Mouse (Mus musculus) heart, embryonic 15.5 days (tissue): ENCODE results near the gene Galnt10. TPM values are rescaled to one million over a fixed set of nuclear protein-coding genes. Genes with fewer than 3 reads are reported as not detected.

Experiments
- ATAC-seq: fragments of 200-750 bp; cut with Nextera tagmentation; replicated peaks from 2 replicates; pipeline ENCODE4 v1.8.0; 2017; ENCODE audit warnings: low read depth, moderate TSS enrichment; ENCODE audit not compliant: insufficient number of reproducible peaks, insufficient read depth, low FRiP score
- H3K27ac ChIP-seq: fragments of 300-500 bp; sonication (generic); 2 replicates; pipeline ENCODE4 v1.5.1; 2015; ENCODE audit warnings: mild to moderate bottlenecking, inconsistent platforms
- H3K27me3 ChIP-seq: fragments of 300-500 bp; sonication (generic); 2 replicates; pipeline ENCODE4 v1.6.1; 2015; ENCODE audit warnings: inconsistent platforms
- H3K36me3 ChIP-seq: fragments of 300-500 bp; sonication (generic); 2 replicates; pipeline ENCODE4 v1.6.1; 2015; ENCODE audit warnings: mild to moderate bottlenecking, inconsistent platforms
- H3K4me1 ChIP-seq: fragments of 300-500 bp; sonication (generic); replicated peaks from 2 replicates; pipeline ENCODE4 v1.6.1; 2015; ENCODE audit warnings: inconsistent platforms
- H3K4me2 ChIP-seq: fragments of 300-500 bp; sonication (generic); 2 replicates; pipeline ENCODE4 v1.6.1; 2015; ENCODE audit warnings: inconsistent platforms, mild to moderate bottlenecking, moderate library complexity
- H3K4me3 ChIP-seq: fragments of 300-500 bp; sonication (generic); 2 replicates; pipeline ENCODE4 v1.5.1; 2015; ENCODE audit warnings: mild to moderate bottlenecking, inconsistent platforms
- H3K9ac ChIP-seq: fragments of 300-500 bp; sonication (generic); 2 replicates; pipeline ENCODE4 v1.6.1; 2015; ENCODE audit warnings: mild to moderate bottlenecking, inconsistent platforms
- H3K9me3 ChIP-seq: fragments of 300-500 bp; sonication (generic); replicated peaks from 2 replicates; pipeline ENCODE4 v1.6.1; 2016; ENCODE audit warnings: inconsistent platforms
- WGBS: fragments of 180-500 bp; shearing (Covaris S2); methylation state at CpG from one replicate; pipeline ENCODE4 v1.1.7; 2015; ENCODE audit warnings: mixed read lengths; 5-methylcytosine and 5-hydroxymethylcytosine counted together
- polyA plus RNA-seq: library from polyadenylated mRNA; unstranded; fragments of >200 nt; fragmentation: Nextera tagmentation; extraction: Ambion mirVana; gene quantifications from 2 replicates; pipeline ENCODE4 v1.2.1, GENCODE M21; 2015

The Galnt10 gene
- polyA plus RNA-seq, 1 experiment from 2014 or later = 8.9 TPM

GRCm38 (mm10) chr11:57652206-57652922 lies 7.1 kb downstream of the Galnt10 start:
- Histone ChIP-seq H3K4me2 (no peak overlapping the region), H3K4me1 (peaks cover 47% of the 10 kb centered on the region), H3K4me3 (no peak overlapping the region), H3K9ac (no peak overlapping the region), H3K27me3 (no peaks in the 10 kb centered on the region), H3K9me3 (no peaks in the 10 kb centered on the region), H3K36me3 (no peaks in the 10 kb centered on the region), H3K27ac (no peak overlapping the region)
- ATAC-seq = no peak
- 87% methylated on average over 23 of the region's 23 CpGs for WGBS

- Histone ChIP-seq H3K9me3 (no peaks in the 10 kb centered on the region), H3K27ac (no peak overlapping the region), H3K27me3 (no peaks in the 10 kb centered on the region), H3K36me3 (no peaks in the 10 kb centered on the region), H3K9ac (no peak overlapping the region), H3K4me2 (no peak overlapping the region), H3K4me1 (peaks cover 50% of the 10 kb centered on the region), H3K4me3 (no peak overlapping the region)
- ATAC-seq = no peak
- WGBS = 84% methylated on average over 14 of the region's 14 CpGs
Observed at GRCm38 (mm10) chr11:57652923-57653660, 7.8 kb downstream of the Galnt10 start.

GRCm38 (mm10) chr11:57653796-57654195 lies 8.6 kb downstream of the Galnt10 start:
- Histone ChIP-seq H3K27me3 (no peaks in the 10 kb centered on the region), H3K4me1 (peaks cover 50% of the 10 kb centered on the region), H3K27ac (no peak overlapping the region), H3K4me2 (no peak overlapping the region), H3K4me3 (no peak overlapping the region), H3K9me3 (no peaks in the 10 kb centered on the region), H3K36me3 (no peaks in the 10 kb centered on the region), H3K9ac (no peak overlapping the region)
- WGBS = 87% methylated on average over 5 of the region's 5 CpGs
- ATAC-seq = no peak

GRCm38 (mm10) chr11:57654386-57654785 lies 9.1 kb downstream of the Galnt10 start:
- Histone ChIP-seq H3K4me2 (no peak overlapping the region), H3K4me1 (peaks cover 50% of the 10 kb centered on the region), H3K9ac (no peak overlapping the region), H3K4me3 (no peak overlapping the region), H3K27ac (no peak overlapping the region), H3K36me3 (no peaks in the 10 kb centered on the region), H3K9me3 (no peaks in the 10 kb centered on the region), H3K27me3 (no peaks in the 10 kb centered on the region)
- no peak for ATAC-seq
- 37% methylated on average over 4 of the region's 4 CpGs for WGBS

- Histone ChIP-seq H3K27ac (no peak overlapping the region), H3K4me3 (no peak overlapping the region), H3K4me1 (peaks cover 50% of the 10 kb centered on the region), H3K9me3 (no peaks in the 10 kb centered on the region), H3K36me3 (no peaks in the 10 kb centered on the region), H3K9ac (no peak overlapping the region), H3K27me3 (no peaks in the 10 kb centered on the region), H3K4me2 (no peak overlapping the region)
- 62% methylated on average over 5 of the region's 5 CpGs for WGBS
- ATAC-seq = no peak; the same call in 1 of the 2 replicates
Observed at GRCm38 (mm10) chr11:57654977-57655397, 9.7 kb downstream of the Galnt10 start.

GRCm38 (mm10) chr11:57655669-57656325 lies 10.6 kb downstream of the Galnt10 start:
- H3K4me1 ChIP-seq = peaks cover 53% of the 10 kb centered on the region
- H3K36me3 ChIP-seq = no peaks in the 10 kb centered on the region
- no peak overlapping the region for H3K27ac ChIP-seq
- WGBS = 52% methylated on average over 10 of the region's 10 CpGs
- no peak overlapping the region for H3K9ac ChIP-seq
- H3K9me3 ChIP-seq = no peaks in the 10 kb centered on the region
- no peak for ATAC-seq
- no peak overlapping the region for H3K4me3 ChIP-seq
- H3K4me2 ChIP-seq = no peak overlapping the region
- no peaks in the 10 kb centered on the region for H3K27me3 ChIP-seq

- no peaks in the 10 kb centered on the region for H3K27me3 ChIP-seq
- ATAC-seq = no peak
- no peak overlapping the region for H3K9ac ChIP-seq
- H3K27ac ChIP-seq = no peak overlapping the region
- H3K36me3 ChIP-seq = no peaks in the 10 kb centered on the region
- peaks cover 47% of the 10 kb centered on the region for H3K4me1 ChIP-seq
- H3K9me3 ChIP-seq = no peaks in the 10 kb centered on the region
- WGBS = 53% methylated on average over 8 of the region's 8 CpGs
- no peak overlapping the region for H3K4me3 ChIP-seq
- no peak overlapping the region for H3K4me2 ChIP-seq
Observed at GRCm38 (mm10) chr11:57656602-57657275, 11.5 kb downstream of the Galnt10 start.

- Histone ChIP-seq H3K9ac (no peak overlapping the region), H3K9me3 (no peaks in the 10 kb centered on the region), H3K36me3 (no peaks in the 10 kb centered on the region), H3K27me3 (no peaks in the 10 kb centered on the region), H3K27ac (no peak overlapping the region), H3K4me2 (no peak overlapping the region), H3K4me3 (no peak overlapping the region), H3K4me1 (peaks cover 42% of the 10 kb centered on the region)
- no peak for ATAC-seq
- WGBS = 76% methylated on average over 9 of the region's 9 CpGs
Observed at GRCm38 (mm10) chr11:57657370-57658072, 12.3 kb downstream of the Galnt10 start.

- WGBS = 81% methylated on average over 3 of the region's 3 CpGs
- Histone ChIP-seq H3K4me1 (peaks cover 42% of the 10 kb centered on the region), H3K9ac (no peak overlapping the region), H3K27ac (no peak overlapping the region), H3K9me3 (no peaks in the 10 kb centered on the region), H3K4me2 (no peak overlapping the region), H3K36me3 (no peaks in the 10 kb centered on the region), H3K27me3 (no peaks in the 10 kb centered on the region), H3K4me3 (no peak overlapping the region)
- no peak for ATAC-seq
Observed at GRCm38 (mm10) chr11:57658214-57658613, 13.0 kb downstream of the Galnt10 start.

- H3K4me1 ChIP-seq = peaks cover 40% of the 10 kb centered on the region
- 92% methylated on average over 6 of the region's 6 CpGs for WGBS
- H3K4me2 ChIP-seq = no peak overlapping the region
- H3K36me3 ChIP-seq = no peaks in the 10 kb centered on the region
- H3K27ac ChIP-seq = no peak overlapping the region
- no peaks in the 10 kb centered on the region for H3K9me3 ChIP-seq
- no peak overlapping the region for H3K4me3 ChIP-seq
- H3K9ac ChIP-seq = no peak overlapping the region
- no peaks in the 10 kb centered on the region for H3K27me3 ChIP-seq
- ATAC-seq = no peak
Observed at GRCm38 (mm10) chr11:57658751-57659150, 13.5 kb downstream of the Galnt10 start.

GRCm38 (mm10) chr11:57660156-57660555 lies 14.9 kb downstream of the Galnt10 start:
- H3K4me2 ChIP-seq = no peak overlapping the region
- H3K27me3 ChIP-seq = no peaks in the 10 kb centered on the region
- no peak overlapping the region for H3K27ac ChIP-seq
- WGBS = 88% methylated on average over 4 of the region's 4 CpGs
- H3K4me1 ChIP-seq = peaks cover 30% of the 10 kb centered on the region
- no peak for ATAC-seq
- no peak overlapping the region for H3K4me3 ChIP-seq
- H3K9ac ChIP-seq = no peak overlapping the region
- H3K9me3 ChIP-seq = no peaks in the 10 kb centered on the region
- H3K36me3 ChIP-seq = no peaks in the 10 kb centered on the region
